Mouse (Mus musculus) hindbrain, postnatal 0 days (tissue): ENCODE results near the gene Gm28051. TPM values are rescaled to one million over a fixed set of nuclear protein-coding genes. Genes with fewer than 3 reads are reported as not detected.

Experiments used
- ATAC-seq: fragments of 200-750 bp; cut with Nextera tagmentation; 2 replicates; pipeline ENCODE4 v1.8.0; 2017; ENCODE audit warnings: mild to moderate bottlenecking, moderate TSS enrichment, moderate library complexity
- DNase-seq: peaks from one replicate; pipeline ENCODE4 v3.0.0-alpha.2; 2015; ENCODE audit warnings: low spot score
- H3K27ac ChIP-seq: fragments of 300-500 bp; sonication (generic); 2 replicates; pipeline ENCODE4 v1.5.1; 2014; ENCODE audit warnings: mild to moderate bottlenecking
- H3K27me3 ChIP-seq: fragments of 300-500 bp; sonication (generic); 2 replicates; pipeline ENCODE4 v1.6.1; 2014; ENCODE audit warnings: low read length, mixed read lengths; ENCODE audit not compliant: insufficient read depth
- H3K36me3 ChIP-seq: fragments of 300-500 bp; sonication (generic); 2 replicates; pipeline ENCODE4 v1.6.1; 2014; ENCODE audit warnings: low read length, mixed read lengths; ENCODE audit not compliant: insufficient read depth
- H3K4me1 ChIP-seq: fragments of 300-500 bp; sonication (generic); 2 replicates; pipeline ENCODE4 v1.6.1; 2014; ENCODE audit warnings: antibody characterized with exemption, low read length, mixed read lengths; ENCODE audit not compliant: insufficient read depth
- H3K4me2 ChIP-seq: fragments of 300-500 bp; sonication (generic); 2 replicates; pipeline ENCODE4 v1.6.1; 2014; ENCODE audit warnings: low read depth, mild to moderate bottlenecking, low read length, moderate library complexity, mixed read lengths
- H3K4me3 ChIP-seq: fragments of 300-500 bp; sonication (generic); 2 replicates; pipeline ENCODE4 v1.5.1; 2014; ENCODE audit warnings: low read length
- H3K9ac ChIP-seq: fragments of 300-500 bp; sonication (generic); replicated peaks from 2 replicates; pipeline ENCODE4 v1.6.1; 2014; ENCODE audit warnings: mild to moderate bottlenecking, low read length, moderate library complexity, mixed read lengths
- H3K9me3 ChIP-seq: fragments of 300-500 bp; sonication (generic); 2 replicates; pipeline ENCODE4 v1.6.1; 2016; ENCODE audit warnings: low read length, mixed read lengths
- CTCF ChIP-seq: IDR thresholded peaks from 2 replicates; pipeline ENCODE4 v1.5.1; 2016; ENCODE audit warnings: antibody characterized with exemption, control low read depth, low read depth
- WGBS: fragments of 180-500 bp; shearing (Covaris S2); extraction: QIAGEN DNeasy Blood & Tissue Kit; methylation state at CpG from one replicate; pipeline ENCODE4 v1.1.7; 2014; 5-methylcytosine and 5-hydroxymethylcytosine counted together
- polyA plus RNA-seq: library from polyadenylated mRNA; unstranded; fragments of >200 nt; fragmentation: Nextera tagmentation; extraction: Ambion mirVana; gene quantifications from 2 replicates; pipeline ENCODE4 v1.2.1, GENCODE M21; 2015
- total RNA-seq: library from RNA; depleted of rRNA; stranded (reverse); fragments of >200 nt; gene quantifications from 2 replicates; pipeline ENCODE4 v1.2.3, GENCODE M21; 2014; rRNA removed

The Gm28051 gene
- total RNA-seq (not detected in 2 replicates), polyA plus RNA-seq (not detected in 2 replicates)

DNA sequence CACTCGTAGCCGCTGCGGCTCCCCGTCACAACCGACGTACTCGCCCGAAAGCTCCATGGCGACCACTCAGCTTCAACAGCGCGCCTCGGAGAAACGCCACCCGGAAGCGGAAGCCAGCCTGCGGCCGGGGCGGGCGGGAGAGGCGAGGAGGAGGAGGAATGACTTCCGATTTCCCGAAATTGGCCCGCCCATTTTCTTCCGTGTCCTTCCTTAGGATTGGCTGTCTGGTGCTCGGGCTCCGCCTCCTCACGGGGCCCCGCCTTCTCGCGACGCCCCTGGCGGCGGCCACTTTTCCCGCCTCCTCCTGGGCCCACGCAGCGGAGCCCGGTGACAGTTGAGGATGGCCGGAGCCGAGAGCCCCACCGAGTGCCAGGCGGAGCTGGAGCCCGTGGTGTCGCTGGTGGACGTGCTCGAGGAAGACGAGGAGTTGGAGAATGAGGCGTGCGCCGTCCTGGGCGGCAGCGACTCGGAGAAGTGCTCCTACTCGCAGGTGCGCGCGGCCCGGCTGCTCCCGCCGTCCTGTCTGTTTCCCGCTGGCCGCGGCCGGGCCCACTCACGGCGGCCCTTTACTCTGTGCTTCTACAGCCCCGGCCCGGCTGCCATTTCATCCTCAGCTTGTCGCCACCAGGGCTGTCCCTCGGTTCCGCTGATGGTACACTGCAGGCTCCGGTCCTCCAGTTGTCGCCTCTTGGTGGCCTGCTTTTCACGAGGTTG is at the start of gene Gm28051, which contains the start of the genes Gon7 and Ubr7:
Gene Gm28051 (minus strand): TSS at position 77 of the 714 bp plus-strand sequence.
Gene Gon7 (minus strand): TSS at position 115 of the 714 bp plus-strand sequence.
Gene Ubr7 (plus strand): TSS at position 279 of the 714 bp plus-strand sequence.
- Histone ChIP-seq H3K4me2 (peak within 1 kb of the TSS; percentile 73), H3K36me3 (peaks cover 4% of the 10 kb centered on the region; the same call in 1 of the 2 replicates), H3K4me3 (peak within 1 kb of the TSS; percentile 79), H3K4me1 (peaks cover 7% of the 10 kb centered on the region; the same call in 1 of the 2 replicates), H3K27me3 (no peaks in the 10 kb centered on the region), H3K9me3 (no peaks in the 10 kb centered on the region), H3K27ac (peak within 1 kb of the TSS; percentile 89), H3K9ac (peak within 1 kb of the TSS; percentile 72)
- WGBS = under 1% methylated on average over 68 of the region's 73 CpGs
- peak; percentile 51 for TF ChIP-seq CTCF
- ATAC-seq (peak; percentile 99), DNase-seq (peak; percentile 99)

DNA sequence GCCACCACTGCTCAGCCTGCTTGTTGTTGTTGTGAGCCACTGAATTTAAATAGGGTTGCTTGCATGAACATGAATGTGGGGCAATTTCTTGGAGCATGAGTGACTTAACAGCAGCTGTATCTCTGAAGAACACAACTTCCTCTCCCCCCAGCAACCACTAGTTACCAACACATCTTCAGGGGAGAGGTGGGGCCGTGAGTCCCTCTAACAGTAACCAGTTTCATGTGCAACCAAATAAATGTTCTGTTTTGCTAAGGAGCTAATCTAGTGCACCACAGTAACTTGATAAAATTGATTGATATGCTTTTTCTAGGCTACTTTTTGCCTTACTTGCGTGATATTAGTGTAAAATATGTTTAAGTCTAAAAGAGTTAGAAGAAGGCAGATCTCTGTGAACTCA is 42.0 kb upstream of the Gm28051 start:
- no peak overlapping the region for H3K27ac ChIP-seq
- H3K9ac ChIP-seq = no peak overlapping the region
- no peak overlapping the region for H3K4me3 ChIP-seq
- TF ChIP-seq CTCF = no peak
- no peak overlapping the region for H3K4me2 ChIP-seq
- DNase-seq = no peak
- ATAC-seq = no peak
- H3K9me3 ChIP-seq = no peaks in the 10 kb centered on the region
- no peaks in the 10 kb centered on the region; the same call in 1 of the 2 replicates for H3K36me3 ChIP-seq
- H3K4me1 ChIP-seq = no peaks in the 10 kb centered on the region
- no peaks in the 10 kb centered on the region for H3K27me3 ChIP-seq
- 88% methylated on average over 2 of the region's 2 CpGs for WGBS

DNA sequence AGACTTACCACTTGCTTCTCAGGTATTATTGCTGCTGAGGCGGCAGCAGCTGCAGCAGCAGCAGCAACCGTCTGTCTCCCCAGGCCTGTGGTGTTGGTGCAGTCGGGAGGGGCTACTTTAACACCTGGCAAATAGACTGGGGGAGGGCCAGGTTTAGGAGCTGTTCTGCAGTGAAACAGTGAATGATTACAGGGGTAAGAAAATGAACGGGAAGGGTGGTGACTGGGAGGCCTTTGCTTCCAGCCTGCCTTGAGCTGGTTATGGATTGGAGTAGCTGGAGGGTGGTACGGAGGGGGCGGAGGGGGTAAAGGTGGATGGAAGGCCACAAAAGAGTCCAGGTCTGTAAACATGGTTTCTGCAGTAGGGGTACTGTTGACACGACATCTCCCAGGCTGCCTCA is 30.4 kb upstream of the Gm28051 start:
- Histone ChIP-seq H3K4me2 (no peak overlapping the region), H3K27me3 (no peaks in the 10 kb centered on the region), H3K27ac (no peak overlapping the region), H3K4me1 (no peaks in the 10 kb centered on the region), H3K36me3 (peaks cover 34% of the 10 kb centered on the region), H3K4me3 (no peak overlapping the region), H3K9ac (no peak overlapping the region), H3K9me3 (no peaks in the 10 kb centered on the region)
- TF ChIP-seq CTCF = no peak
- 88% methylated on average over 7 of the region's 7 CpGs for WGBS
- ATAC-seq = no peak
- no peak for DNase-seq

DNA sequence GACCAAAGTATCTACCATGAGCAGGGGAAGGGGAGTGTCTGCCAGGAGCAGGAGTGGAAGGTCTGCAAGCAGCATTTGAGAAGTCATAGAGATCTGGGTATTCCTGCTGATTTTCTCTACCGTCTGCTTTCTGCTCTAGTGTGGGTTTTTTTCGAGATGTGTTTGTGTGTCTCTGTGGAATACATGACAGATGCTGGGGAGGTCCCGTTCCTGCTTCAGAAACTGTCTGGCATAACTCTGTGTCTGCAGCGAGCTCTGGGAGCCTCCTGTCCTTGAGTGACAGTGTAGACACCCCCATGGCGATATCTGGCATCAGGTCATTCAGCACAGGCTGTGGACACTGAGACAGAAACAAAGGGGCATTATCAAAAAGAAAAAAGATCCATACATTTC is 28.0 kb upstream of the Gm28051 start:
- WGBS = 62% methylated on average over 5 of the region's 5 CpGs
- Histone ChIP-seq H3K27ac (no peak overlapping the region), H3K4me2 (no peak overlapping the region), H3K27me3 (no peaks in the 10 kb centered on the region), H3K4me1 (no peaks in the 10 kb centered on the region), H3K9me3 (no peaks in the 10 kb centered on the region), H3K9ac (no peak overlapping the region), H3K36me3 (peaks cover 29% of the 10 kb centered on the region), H3K4me3 (no peak overlapping the region)
- ATAC-seq (no peak), DNase-seq (no peak)
- no peak for TF ChIP-seq CTCF

DNA sequence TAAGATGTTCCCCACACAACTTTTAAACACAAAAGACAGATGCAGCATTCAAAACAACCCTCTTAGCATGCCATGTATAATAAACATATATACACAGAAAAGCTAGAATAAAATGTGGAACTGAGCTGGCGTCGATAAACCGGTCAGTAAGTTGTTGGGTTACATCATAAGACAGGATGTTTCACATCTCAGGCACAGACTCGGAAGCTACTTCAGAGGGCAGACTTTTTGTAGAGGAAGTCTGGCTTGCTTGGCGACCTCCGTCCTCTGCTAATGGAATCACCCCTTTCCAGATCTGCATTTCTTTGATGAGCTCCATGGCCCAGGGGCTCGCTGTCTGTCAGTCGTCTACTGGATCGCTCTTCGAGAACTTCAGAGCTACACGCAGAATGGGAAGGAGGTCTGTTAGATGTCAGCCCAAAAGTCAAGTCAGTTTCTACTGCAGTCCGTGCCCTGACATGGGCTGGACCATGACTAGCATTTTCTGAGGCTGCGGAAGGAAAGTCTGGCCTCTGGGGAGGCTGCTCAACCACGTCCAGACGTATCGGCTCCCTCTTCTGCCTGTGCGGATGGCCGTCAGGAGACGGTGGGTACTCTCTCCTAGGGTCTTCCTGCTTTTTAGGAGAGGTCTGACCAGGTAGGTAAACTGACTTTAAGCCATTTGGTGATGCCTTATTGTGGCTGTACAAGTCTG is 27.5 kb upstream of the Gm28051 start:
- H3K36me3 ChIP-seq = peaks cover 24% of the 10 kb centered on the region
- H3K4me3 ChIP-seq = no peak overlapping the region
- WGBS = 87% methylated on average over 19 of the region's 19 CpGs
- no peaks in the 10 kb centered on the region for H3K4me1 ChIP-seq
- no peak for DNase-seq
- H3K27me3 ChIP-seq = no peaks in the 10 kb centered on the region
- ATAC-seq = no peak
- no peak overlapping the region for H3K4me2 ChIP-seq
- H3K9me3 ChIP-seq = no peaks in the 10 kb centered on the region
- no peak overlapping the region for H3K9ac ChIP-seq
- H3K27ac ChIP-seq = no peak overlapping the region
- no peak for TF ChIP-seq CTCF

DNA sequence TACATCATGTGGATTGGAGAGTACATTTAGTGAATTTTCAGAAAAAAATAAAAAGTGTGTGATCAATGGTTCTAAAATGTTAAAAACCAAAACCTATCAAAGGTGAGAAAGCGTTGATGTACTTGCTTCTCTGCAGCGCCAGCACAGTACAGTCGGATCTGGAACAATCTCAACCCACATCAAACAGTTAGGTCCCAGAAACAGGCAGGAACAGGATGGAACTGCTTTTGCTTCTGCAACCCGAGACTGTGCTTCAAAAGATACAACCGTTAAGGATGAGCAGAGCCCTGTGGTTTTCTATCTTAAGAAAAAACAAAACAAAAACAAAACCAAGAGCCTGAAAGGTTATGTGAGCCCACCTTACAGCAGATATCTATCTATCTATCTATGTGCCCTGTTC is 25.3 kb upstream of the Gm28051 start:
- no peak for DNase-seq
- Histone ChIP-seq H3K27me3 (no peaks in the 10 kb centered on the region), H3K4me3 (no peak overlapping the region), H3K4me1 (no peaks in the 10 kb centered on the region), H3K9ac (no peak overlapping the region), H3K9me3 (no peaks in the 10 kb centered on the region), H3K27ac (no peak overlapping the region), H3K36me3 (peaks cover 18% of the 10 kb centered on the region), H3K4me2 (no peak overlapping the region)
- 95% methylated on average over 5 of the region's 5 CpGs for WGBS
- TF ChIP-seq CTCF = no peak
- no peak for ATAC-seq
